Mouse (Mus musculus) adrenal gland, adult (tissue): ENCODE data around the gene Pde4d.

Experiments
- DNase-seq, 2 experiments: peaks; one replicate each; pipeline ENCODE4 v3.0.0; 2022 to 2023; ENCODE audit warnings: low spot score in 1 of 2; ENCODE audit not compliant: inconsistent age in 2 of 2

The Pde4d gene

DNA sequence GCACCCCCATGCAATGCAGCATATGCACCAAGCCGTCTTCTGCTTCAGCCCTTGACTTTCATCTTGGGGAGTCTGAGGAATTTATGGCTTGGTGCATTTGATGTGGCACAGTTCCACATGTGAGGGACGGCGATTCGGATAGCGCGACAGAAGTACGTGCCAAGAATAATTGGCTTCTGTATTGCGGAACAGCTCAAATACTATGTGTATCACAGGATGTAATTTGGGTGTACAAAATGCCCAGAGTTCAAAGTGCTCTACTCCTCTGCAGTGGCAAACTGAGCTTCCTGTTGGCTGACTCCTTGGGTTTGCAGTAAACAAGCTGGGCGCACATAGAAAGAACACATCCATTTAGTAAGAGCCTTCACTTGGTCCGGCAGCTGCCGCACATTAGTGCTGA, 1387.7 kb downstream of the Pde4d start:
- no peak for DNase-seq

GRCm38 (mm10) chr13:109837921-109838320, 1388.2 kb downstream of the Pde4d start:
- no peak for DNase-seq

DNA sequence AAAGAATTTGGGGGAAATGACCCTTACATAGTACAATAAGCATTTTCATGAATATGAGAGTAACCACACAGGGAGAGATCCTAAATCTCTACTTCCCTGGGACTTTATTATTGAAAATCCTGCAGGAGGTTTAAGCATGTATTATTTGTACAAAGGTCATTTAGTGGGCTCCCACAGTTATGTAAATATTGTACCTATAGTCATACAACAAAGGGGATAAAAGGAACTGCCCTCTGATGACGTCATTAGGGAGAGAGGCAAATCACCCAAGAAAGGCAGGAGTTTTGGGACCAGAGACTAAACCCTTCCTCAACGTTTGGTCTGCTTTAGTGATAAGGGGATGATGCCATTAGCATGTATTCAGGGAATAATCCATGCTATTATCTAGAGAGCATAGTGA, 1390.5 kb downstream of the Pde4d start:
- no peak for DNase-seq

DNA sequence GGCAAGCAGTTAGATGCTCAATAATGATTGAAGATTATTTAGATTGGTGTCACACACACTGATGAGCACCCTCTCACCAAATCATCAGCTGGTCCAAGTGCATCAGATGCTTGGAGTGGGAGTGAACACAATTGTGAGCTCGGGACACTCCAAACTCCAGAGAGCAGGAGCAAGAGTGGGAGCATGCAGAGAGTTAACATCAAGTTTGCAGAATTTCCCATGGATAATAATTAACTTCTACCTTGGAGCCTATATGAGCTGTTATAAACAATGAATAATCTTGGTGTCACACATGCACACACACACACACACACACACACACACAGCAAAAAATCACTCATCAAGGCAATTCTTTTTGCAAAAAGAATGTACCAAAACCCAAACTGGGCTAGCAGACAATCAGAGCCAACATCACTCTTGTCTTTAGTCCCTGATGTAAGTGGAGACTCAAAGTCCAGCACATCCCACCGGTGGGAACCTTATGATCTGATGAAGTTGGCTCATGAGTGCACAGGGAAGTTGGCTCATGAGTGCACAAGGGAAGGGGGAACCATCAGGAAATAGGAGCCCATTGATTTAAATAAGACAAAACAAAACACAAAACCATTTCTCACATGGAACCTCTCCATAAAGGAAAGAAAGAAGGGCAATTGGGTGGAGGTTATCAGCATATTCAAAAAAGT, 1391.5 kb downstream of the Pde4d start:
- no peak for DNase-seq

DNA sequence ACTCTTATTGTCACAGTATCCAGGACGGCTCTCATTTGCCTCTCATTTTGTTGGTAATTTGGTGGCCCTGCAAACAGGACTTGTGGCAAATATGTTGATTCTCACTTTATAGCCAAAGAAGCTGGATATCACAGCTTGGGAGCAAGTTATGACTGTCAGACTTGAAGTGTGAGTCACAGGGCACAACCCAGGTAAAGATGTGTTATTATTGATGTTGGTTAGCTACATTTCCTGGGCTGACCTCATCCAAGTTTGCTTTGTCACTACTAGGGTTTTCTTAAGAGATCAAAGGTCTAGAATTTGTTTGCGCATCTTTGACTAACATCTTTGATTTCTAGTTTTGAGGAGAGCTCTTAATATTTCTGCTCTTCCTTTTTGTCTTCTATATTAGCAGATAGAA, 1393.2 kb downstream of the Pde4d start:
- no peak for DNase-seq

DNA sequence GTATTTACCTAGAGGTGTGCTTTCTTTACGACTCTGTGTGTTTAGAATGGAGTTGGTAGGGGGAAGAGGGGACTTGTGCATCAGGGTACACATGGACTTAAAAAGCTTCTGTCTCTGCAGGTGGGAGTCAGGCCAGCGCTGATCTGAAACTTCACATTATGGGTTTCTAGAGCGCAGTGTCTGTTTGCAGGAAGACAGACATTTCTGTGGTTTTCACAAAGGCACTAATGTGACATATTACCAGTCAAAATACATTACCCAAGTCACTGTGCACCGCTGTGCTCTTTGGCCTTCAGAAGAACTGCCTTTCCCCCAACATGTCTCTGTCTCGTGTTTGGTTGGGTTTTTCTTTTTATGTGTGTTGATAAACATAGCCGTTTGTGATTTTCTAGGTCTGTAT, 1395.1 kb downstream of the Pde4d start:
- DNase-seq, result no peak

DNA sequence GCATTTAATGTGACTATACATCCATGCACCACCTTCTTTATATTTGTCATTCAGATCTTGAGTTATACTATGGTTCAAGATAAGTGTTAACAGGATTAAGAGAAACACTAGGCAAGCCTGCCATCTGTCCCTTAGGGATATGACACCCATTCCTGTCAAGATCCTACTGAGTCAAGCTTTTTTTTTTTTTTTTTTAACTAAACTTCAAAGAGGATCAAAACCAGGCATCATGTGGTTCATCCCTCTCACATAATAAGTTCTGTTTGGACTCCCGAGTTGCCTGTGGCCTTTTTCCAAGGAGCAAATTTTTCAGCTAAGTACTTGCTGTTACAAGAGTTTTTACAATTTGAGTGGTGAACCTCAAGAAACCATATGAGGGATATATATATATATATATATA, 1414.1 kb downstream of the Pde4d start:
- DNase-seq, result no peak

DNA sequence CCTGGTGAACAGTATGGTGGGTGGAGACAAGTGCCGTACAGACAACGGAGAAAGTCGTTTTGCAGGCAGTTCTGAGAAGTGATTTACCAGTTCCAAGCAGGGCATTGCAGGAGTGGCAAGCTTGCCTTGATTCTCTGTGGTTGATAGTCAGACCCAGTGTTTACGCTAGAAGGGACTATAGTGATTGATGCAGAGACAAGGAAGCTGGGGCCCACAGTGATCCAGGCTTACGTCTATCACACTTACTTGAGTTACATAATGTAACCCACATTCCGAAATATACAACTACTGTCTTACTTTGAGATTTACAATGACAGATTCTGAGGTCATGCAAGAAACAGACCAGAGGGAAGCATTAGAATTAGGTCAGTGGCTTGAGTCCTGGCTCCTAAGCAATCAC, 1414.6 kb downstream of the Pde4d start:
- no peak for DNase-seq

GRCm38 (mm10) chr13:109880392-109880791, 1430.6 kb downstream of the Pde4d start:
- peak in 1 of 2 experiments; percentile 33 for DNase-seq

- DNase-seq, result peak; percentile 81 to 93
Measured at GRCm38 (mm10) chr13:109881161-109881857, 1431.6 kb downstream of the Pde4d start.

GRCm38 (mm10) chr13:109883636-109884035, 1433.9 kb downstream of the Pde4d start:
- DNase-seq, result no peak

GRCm38 (mm10) chr13:109884812-109885211, 1435.1 kb downstream of the Pde4d start:
- DNase-seq, result no peak

GRCm38 (mm10) chr13:109888293-109888692, 1438.5 kb downstream of the Pde4d start:
- DNase-seq, result no peak

DNA sequence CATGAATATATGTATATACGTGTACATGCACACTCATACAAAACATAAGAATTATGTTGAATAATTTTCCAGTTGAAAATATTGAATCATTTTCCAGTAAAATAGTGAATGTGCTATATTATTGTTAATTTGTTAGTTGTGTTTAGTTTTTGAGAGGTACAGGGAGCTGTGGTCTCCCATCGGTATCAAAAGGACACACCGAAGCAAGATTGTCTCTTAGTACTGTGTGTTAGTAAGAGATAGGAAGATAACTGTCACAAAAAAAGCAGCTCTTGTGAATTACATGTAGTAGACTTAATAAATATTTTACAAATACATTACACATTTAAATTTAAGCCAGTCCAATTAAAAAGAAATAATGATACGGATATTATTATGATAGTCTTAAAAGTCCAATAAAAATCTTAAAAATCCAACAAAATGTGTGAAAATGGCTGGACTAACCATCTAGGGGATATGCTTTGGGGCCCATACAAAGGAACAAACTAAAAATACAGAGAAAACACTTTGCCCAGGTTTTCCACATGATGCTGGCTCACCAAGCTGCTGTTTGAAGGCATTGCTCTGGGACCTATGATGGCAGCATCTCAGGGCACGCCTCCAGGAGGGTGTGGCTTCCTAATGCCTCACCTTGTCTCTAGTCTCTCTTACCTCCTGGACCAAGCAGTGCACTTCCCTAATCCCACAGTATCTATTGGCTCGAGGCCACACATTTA, 1441.6 kb downstream of the Pde4d start:
- no peak for DNase-seq

- DNase-seq, result no peak
Measured at GRCm38 (mm10) chr13:109891910-109892265, 1442.1 kb downstream of the Pde4d start.

DNA sequence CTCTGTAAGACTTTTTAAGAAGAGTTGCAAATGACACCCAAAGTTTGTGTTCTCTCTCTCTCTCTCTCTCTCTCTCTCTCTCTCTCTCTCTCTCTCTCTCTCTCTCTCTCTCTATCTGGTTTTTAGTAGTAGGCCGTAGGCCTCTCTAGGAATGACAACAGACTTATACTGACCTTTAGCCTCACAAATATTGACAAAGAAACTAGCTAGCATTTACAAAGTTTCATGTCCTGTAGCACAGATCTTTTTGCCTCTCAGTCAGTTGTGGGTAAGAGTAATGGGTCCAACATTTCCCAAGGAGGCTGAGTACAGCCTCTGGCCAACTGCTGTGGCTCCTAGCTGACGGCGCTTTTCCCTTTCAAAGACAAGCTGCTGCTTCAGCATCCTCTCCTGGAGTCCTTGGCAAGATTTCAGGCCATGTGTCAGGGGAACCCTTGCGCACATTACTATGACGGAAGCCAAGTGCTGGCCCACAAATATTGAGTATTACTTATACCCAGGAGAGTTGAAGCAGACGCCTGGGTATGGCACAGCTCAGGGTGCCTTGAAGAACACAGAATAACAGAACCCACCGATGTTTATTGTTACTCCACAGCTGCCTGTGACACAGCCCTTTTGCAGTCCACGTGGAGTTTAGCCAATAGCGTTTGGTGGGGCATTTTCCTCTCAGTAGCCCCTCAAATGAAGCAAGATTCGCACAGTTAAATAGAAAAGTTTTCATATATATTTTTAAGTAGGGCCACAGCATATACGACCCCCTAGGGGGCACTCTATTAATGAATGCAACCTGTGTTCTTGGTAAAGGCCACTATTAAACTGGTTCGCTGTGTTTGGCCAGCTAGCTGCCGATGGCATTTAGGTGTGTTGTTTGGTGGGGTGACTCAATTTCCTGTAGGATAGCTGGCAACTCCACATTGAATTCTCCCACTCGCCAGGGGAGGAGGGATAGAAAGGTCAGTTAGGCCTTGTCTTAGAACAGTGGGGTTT, 1450.0 kb downstream of the Pde4d start:
- DNase-seq, result peak in 1 of 2 experiments; percentile 61

- peak in 1 of 2 experiments; percentile 50 for DNase-seq
Measured at GRCm38 (mm10) chr13:109901811-109902210, 1452.1 kb downstream of the Pde4d start.

DNA sequence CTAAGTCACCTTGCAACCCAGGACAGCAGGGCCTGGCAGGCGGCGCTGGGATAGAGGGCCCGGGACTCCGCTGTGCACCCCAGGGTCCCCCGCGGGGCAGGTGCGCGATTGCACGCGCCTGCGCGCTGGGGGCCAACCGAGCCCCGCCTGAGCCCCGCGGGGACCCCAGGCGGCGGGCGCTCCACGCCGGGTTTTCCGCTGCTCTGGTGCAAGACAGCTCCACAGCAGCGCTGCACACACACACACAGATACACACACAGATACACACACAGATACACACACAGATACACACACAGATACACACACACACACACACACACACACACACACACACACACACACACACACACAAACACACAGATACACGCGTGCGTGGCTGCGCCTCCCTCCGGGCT, 1452.7 kb downstream of the Pde4d start:
- DNase-seq, result peak; percentile 27 to 64

DNA sequence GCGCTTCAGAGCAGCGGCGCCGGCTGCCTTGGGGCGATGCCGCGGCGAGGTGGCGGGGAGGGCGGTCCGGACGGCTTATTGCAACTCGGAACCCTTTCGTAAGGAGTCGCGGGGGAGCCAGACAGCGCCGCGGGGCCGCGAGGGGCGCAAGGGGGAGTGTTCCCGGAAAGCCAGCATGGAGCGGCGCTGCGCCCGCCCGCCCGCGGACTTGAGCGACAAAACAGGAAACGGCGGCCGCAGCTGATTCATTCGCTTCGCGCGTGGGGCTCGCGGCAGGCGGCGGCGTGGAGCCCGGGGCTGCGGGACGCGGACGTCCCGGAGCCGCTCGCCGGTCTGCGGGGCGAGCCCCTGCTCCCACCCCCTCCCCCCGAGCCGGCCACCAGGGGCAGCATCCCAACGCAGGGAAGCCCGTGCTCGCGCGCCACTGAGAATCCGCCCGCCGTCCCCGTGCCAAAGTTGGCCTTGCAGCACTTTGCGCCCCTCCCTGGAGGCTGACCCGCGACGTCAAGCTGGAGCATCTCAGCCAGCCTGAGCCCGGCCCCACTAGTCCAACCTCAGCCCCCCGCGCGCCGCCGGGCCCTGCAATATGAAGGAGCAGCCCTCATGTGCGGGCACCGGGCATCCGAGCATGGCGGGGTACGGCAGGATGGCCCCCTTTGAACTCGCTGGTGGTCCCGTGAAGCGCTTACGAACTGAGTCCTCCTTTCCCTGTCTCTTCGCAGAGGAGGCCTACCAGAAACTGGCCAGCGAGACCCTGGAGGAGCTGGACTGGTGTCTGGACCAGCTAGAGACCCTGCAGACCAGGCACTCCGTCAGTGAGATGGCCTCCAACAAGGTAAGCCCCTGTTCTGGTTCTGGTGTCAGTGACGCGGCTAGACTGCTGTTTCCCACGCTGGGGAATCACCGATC, 1453.4 kb downstream of the Pde4d start:
- DNase-seq, result peak; percentile 62 to 83
